Mouse (Mus musculus) CH12.LX (cell line): ENCODE results near the gene Cacnb4. TPM values are rescaled to one million over a fixed set of nuclear protein-coding genes. Genes with fewer than 3 reads are reported as not detected.

ENCODE experiments used
- DNase-seq: peaks from one replicate; pipeline ENCODE4 v3.0.0-alpha.2; 2013; ENCODE audit errors: extremely low read depth
- H3K27ac ChIP-seq: 2 replicates; pipeline ENCODE4 v1.5.1; 2012; ENCODE audit warnings: low read depth, mild to moderate bottlenecking, control low read depth, moderate library complexity; ENCODE audit not compliant: insufficient read depth
- H3K27me3 ChIP-seq: replicated peaks from 2 replicates; pipeline ENCODE3; 2012; ENCODE audit warnings: inconsistent platforms
- H3K36me3 ChIP-seq, 2 experiments: replicated peaks in 1 of 2; 2 replicates each; pipeline versions ENCODE3 to v1.6.1; 2012; ENCODE audit warnings: inconsistent platforms in 1 of 2, low read length in 1 of 2, mild to moderate bottlenecking in 1 of 2, mixed read lengths in 1 of 2, moderate library complexity in 1 of 2; ENCODE audit not compliant: control insufficient read depth in 1 of 2, insufficient read depth in 1 of 2
- H3K4me1 ChIP-seq, 2 experiments: 2 replicates each; pipeline ENCODE4 v1.6.1; 2012; ENCODE audit warnings: inconsistent platforms in 1 of 2, moderate library complexity in 1 of 2; ENCODE audit not compliant: insufficient read depth in 2 of 2, control insufficient read depth in 1 of 2
- H3K4me2 ChIP-seq: 2 replicates; pipeline ENCODE4 v1.6.1; 2012; ENCODE audit warnings: low read depth, mild to moderate bottlenecking, control low read depth; ENCODE audit not compliant: poor library complexity, insufficient read depth, severe bottlenecking
- H3K4me3 ChIP-seq, 3 experiments: fragments of 150-350 bp in 1 of 3; sonication (generic) in 1 of 3; replicated peaks in 1 of 3; 2 replicates each; pipeline versions ENCODE3 to v1.5.1; 2011 to 2012; ENCODE audit warnings: low read depth in 2 of 3, low read length in 2 of 3, mild to moderate bottlenecking in 2 of 3, moderate library complexity in 2 of 3, control low read depth in 1 of 3, improper control_type of control experiment in 1 of 3, inconsistent platforms in 1 of 3, mixed read lengths in 1 of 3; ENCODE audit not compliant: poor library complexity in 1 of 3
- H3K79me2 ChIP-seq: replicated peaks from 2 replicates; pipeline ENCODE4 v1.6.1; 2012; ENCODE audit warnings: mild to moderate bottlenecking, moderate library complexity; ENCODE audit not compliant: control insufficient read depth, poor library complexity, insufficient read depth, severe bottlenecking; ENCODE audit errors: extremely low read depth
- H3K9ac ChIP-seq: 2 replicates; pipeline ENCODE4 v1.6.1; 2012; ENCODE audit warnings: low read depth, mild to moderate bottlenecking, control low read depth, moderate library complexity; ENCODE audit not compliant: insufficient read depth
- H3K9me3 ChIP-seq: replicated peaks from 2 replicates; pipeline ENCODE3; 2012; ENCODE audit warnings: low read length, inconsistent platforms, mixed read lengths
- BHLHE40 ChIP-seq: IDR thresholded peaks from 2 replicates; pipeline ENCODE4 v1.6.1; 2011; ENCODE audit warnings: mild to moderate bottlenecking, low read depth, low read length, improper control_type of control experiment
- CHD1 ChIP-seq: IDR thresholded peaks from 2 replicates; pipeline ENCODE4 v1.6.1; 2012; ENCODE audit warnings: low read depth, low read length, improper control_type of control experiment, inconsistent platforms
- CHD2 ChIP-seq: IDR thresholded peaks from 2 replicates; pipeline ENCODE4 v1.6.1; 2011; ENCODE audit warnings: low read length, improper control_type of control experiment
- CTCF ChIP-seq, 2 experiments: IDR thresholded peaks in 1 of 2; conservative IDR thresholded peaks in 1 of 2; 2 replicates each; pipeline ENCODE4 v1.5.1; 2011 to 2012; ENCODE audit warnings: low read depth in 2 of 2, low read length in 2 of 2, improper control_type of control experiment in 1 of 2, inconsistent platforms in 1 of 2, mild to moderate bottlenecking in 1 of 2, moderate library complexity in 1 of 2
- E2F4 ChIP-seq: IDR thresholded peaks from 2 replicates; pipeline ENCODE4 v1.6.1; 2011; ENCODE audit warnings: low read depth, low read length, improper control_type of control experiment; ENCODE audit not compliant: insufficient replicate concordance
- ELF1 ChIP-seq: IDR thresholded peaks from 2 replicates; pipeline ENCODE4 v1.6.1; 2014; ENCODE audit warnings: low read depth, mild to moderate bottlenecking, inconsistent platforms, low read length, improper control_type of control experiment
- EP300 ChIP-seq: IDR thresholded peaks from 2 replicates; pipeline ENCODE4 v1.6.1; 2011; ENCODE audit warnings: low read length, improper control_type of control experiment
- GABPA ChIP-seq: IDR thresholded peaks from 2 replicates; pipeline ENCODE4 v1.6.1; 2012; ENCODE audit warnings: low read depth, low read length, improper control_type of control experiment, inconsistent platforms; ENCODE audit not compliant: insufficient replicate concordance
- IRF4 ChIP-seq: IDR thresholded peaks from 2 replicates; pipeline ENCODE4 v1.6.1; 2014; ENCODE audit warnings: low read depth, mild to moderate bottlenecking, inconsistent platforms, low read length, improper control_type of control experiment
- JUND ChIP-seq: conservative IDR thresholded peaks from 2 replicates; pipeline ENCODE4 v1.6.1; 2011; ENCODE audit warnings: low read depth, low read length, improper control_type of control experiment
- KAT2A ChIP-seq: IDR thresholded peaks from 2 replicates; pipeline ENCODE4 v1.6.1; 2012; ENCODE audit warnings: low read length, improper control_type of control experiment, inconsistent platforms; ENCODE audit not compliant: insufficient replicate concordance
- MAZ ChIP-seq: IDR thresholded peaks from 2 replicates; pipeline ENCODE4 v1.6.1; 2012; ENCODE audit warnings: low read depth, mild to moderate bottlenecking, inconsistent platforms, low read length, improper control_type of control experiment, moderate library complexity
- MEF2A ChIP-seq: IDR thresholded peaks from 2 replicates; pipeline ENCODE4 v1.6.1; 2014; ENCODE audit warnings: low read depth, mild to moderate bottlenecking, inconsistent platforms, low read length, improper control_type of control experiment, borderline replicate concordance
- MYC ChIP-seq: IDR thresholded peaks from 2 replicates; pipeline ENCODE4 v1.6.1; 2011; ENCODE audit warnings: low read depth, mild to moderate bottlenecking, improper control_type of control experiment, low read length
- NRF1 ChIP-seq: IDR thresholded peaks from 2 replicates; pipeline ENCODE4 v1.6.1; 2014; ENCODE audit warnings: low read depth, mild to moderate bottlenecking, inconsistent platforms, low read length, improper control_type of control experiment, moderate library complexity
- PAX5 ChIP-seq: IDR thresholded peaks from 2 replicates; pipeline ENCODE4 v1.6.1; 2012; ENCODE audit warnings: low read length, inconsistent platforms, mixed read lengths
- POLR2A ChIP-seq: IDR thresholded peaks from 2 replicates; pipeline ENCODE4 v1.6.1; 2011; ENCODE audit warnings: low read depth, mild to moderate bottlenecking, improper control_type of control experiment, low read length
- POLR2AphosphoS2 ChIP-seq: IDR thresholded peaks from 2 replicates; pipeline ENCODE4 v1.6.1; 2011; ENCODE audit warnings: low read depth, low read length, improper control_type of control experiment
- RAD21 ChIP-seq: IDR thresholded peaks from 2 replicates; pipeline ENCODE4 v1.6.1; 2011; ENCODE audit warnings: low read depth, mild to moderate bottlenecking, low read length, improper control_type of control experiment, moderate library complexity
- RCOR1 ChIP-seq: conservative IDR thresholded peaks from 2 replicates; pipeline ENCODE4 v1.6.1; 2012; ENCODE audit warnings: low read depth, mild to moderate bottlenecking, inconsistent platforms, low read length, improper control_type of control experiment
- SIN3A ChIP-seq: IDR thresholded peaks from 2 replicates; pipeline ENCODE4 v1.6.1; 2012; ENCODE audit warnings: low read length, improper control_type of control experiment, inconsistent platforms
- SMC3 ChIP-seq: IDR thresholded peaks from 2 replicates; pipeline ENCODE4 v1.6.1; 2011; ENCODE audit warnings: low read depth, low read length, improper control_type of control experiment
- TBP ChIP-seq: conservative IDR thresholded peaks from 2 replicates; pipeline ENCODE4 v1.6.1; 2011; ENCODE audit warnings: low read depth, low read length, improper control_type of control experiment
- TCF12 ChIP-seq: IDR thresholded peaks from 2 replicates; pipeline ENCODE4 v1.6.1; 2014; ENCODE audit warnings: low read depth, mild to moderate bottlenecking, inconsistent platforms, low read length, improper control_type of control experiment
- UBTF ChIP-seq: IDR thresholded peaks from 2 replicates; pipeline ENCODE4 v1.6.1; 2012; ENCODE audit warnings: low read depth, mild to moderate bottlenecking, inconsistent platforms, low read length, improper control_type of control experiment, moderate library complexity
- USF1 ChIP-seq: IDR thresholded peaks from 2 replicates; pipeline ENCODE4 v1.6.1; 2014; ENCODE audit warnings: low read depth, mild to moderate bottlenecking, inconsistent platforms, low read length, improper control_type of control experiment
- USF2 ChIP-seq: conservative IDR thresholded peaks from 2 replicates; pipeline ENCODE4 v1.6.1; 2011; ENCODE audit warnings: low read depth, low read length, improper control_type of control experiment
- ZC3H11A ChIP-seq: IDR thresholded peaks from 2 replicates; pipeline ENCODE4 v1.6.1; 2012; ENCODE audit warnings: low read depth, mild to moderate bottlenecking, inconsistent platforms, low read length, improper control_type of control experiment
- ZKSCAN1 ChIP-seq: IDR thresholded peaks from 2 replicates; pipeline ENCODE4 v1.6.1; 2012; ENCODE audit warnings: low read depth, inconsistent platforms, low read length, improper control_type of control experiment, borderline replicate concordance
- ZNF384 ChIP-seq: IDR thresholded peaks from 2 replicates; pipeline ENCODE4 v1.6.1; 2012; ENCODE audit warnings: low read depth, low read length, improper control_type of control experiment, inconsistent platforms
- dilution Hi-C: fragments of 300-500 bp; cut with MboI; formaldehyde crosslinking; loops from 2 replicates; pipeline ENCODE4 v1.14.3; 2020; ENCODE audit warnings: low sequenced_read_pairs; ENCODE audit not compliant: extremely low pct_unique_long_range_greater_than_20kb, extremely low pct_ligation_motif_present
- in situ Hi-C: fragments of 300-500 bp; cut with MboI; formaldehyde crosslinking; loops from 3 replicates; pipeline ENCODE4 v1.14.3; 2019; ENCODE audit warnings: low sequenced_read_pairs, low pct_ligation_motif_present, low pct_unique_long_range_greater_than_20kb, mixed read lengths
- polyA plus RNA-seq: library from polyadenylated mRNA; unstranded; fragments of >175 nt; gene quantifications from 2 replicates; pipeline ENCODE4 v1.2.1, GENCODE M21; 2012; ENCODE audit warnings: low read depth; ENCODE audit not compliant: insufficient read length
- total RNA-seq, 2 experiments: library from RNA; depleted of rRNA; stranded (reverse); fragments of 300-350 nt in 1 of 2; fragments of >200 nt in 1 of 2; gene quantifications; 2 replicates each; pipeline ENCODE4 v1.2.3; 2012 to 2014

The Cacnb4 gene
- total and polyA plus RNA-seq, 3 experiments, result 0.77 to 3.4 (median 1.5) TPM

GRCm38 (mm10) chr2:52635358-52635757 is 41.3 kb downstream of the Cacnb4 start:
- TF ChIP-seq USF1 (no peak), GABPA (no peak), MEF2A (no peak), CHD2 (no peak), UBTF (no peak), CTCF (conservative IDR thresholded peaks at IDR 0.05 in 1 of 2, IDR thresholded peaks at IDR 0.05 in 1 of 2; ENCODE audit: low read depth in 2 of 2, low read length in 2 of 2) (no peak), KAT2A (no peak), MAZ (no peak), E2F4 (no peak), ZKSCAN1 (no peak), SMC3 (no peak), SIN3A (no peak), USF2 (no peak)
- H3K27ac ChIP-seq, result no peak overlapping the region
- in situ Hi-C loops, result loop anchor here (25.0 kb wide), 1 partner anchor 452 kb away; no protein-coding TSS in a partner anchor

GRCm38 (mm10) chr2:52632880-52633279 is 43.8 kb downstream of the Cacnb4 start:
- Histone ChIP-seq H3K27ac (no peak overlapping the region), H3K4me3 (no peak overlapping the region), H3K9me3 (no peaks in the 10 kb centered on the region), H3K27me3 (no peaks in the 10 kb centered on the region), H3K36me3 (no peaks in the 10 kb centered on the region), H3K4me2 (peak overlapping the region; percentile 73; the same call in 1 of the 2 replicates), H3K4me1 (peaks cover 0 to 18% of the 10 kb centered on the region in 2 experiments; a peak in 3 of 4 replicates), H3K9ac (no peak overlapping the region), H3K79me2 (no peaks in the 10 kb centered on the region; the same call in 1 of the 2 replicates)
- TF ChIP-seq RCOR1 (no peak), ZC3H11A (peak; percentile 56; the same call in 1 of the 2 replicates), USF2 (no peak), PAX5 (no peak), NRF1 (no peak), TCF12 (no peak), USF1 (no peak), UBTF (no peak), TBP (no peak), POLR2A (no peak), POLR2AphosphoS2 (no peak), ZNF384 (peak; percentile 69; the same call in 1 of the 2 replicates), MAZ (no peak), MYC (no peak), CHD2 (no peak), EP300 (no peak), RAD21 (peak; percentile 83), CHD1 (no peak), BHLHE40 (no peak), JUND (no peak), ELF1 (no peak), E2F4 (no peak), CTCF (conservative IDR thresholded peaks at IDR 0.05 in 1 of 2, IDR thresholded peaks at IDR 0.05 in 1 of 2; ENCODE audit: low read depth in 2 of 2, low read length in 2 of 2) (peak; percentile 30 to 88; a peak in 3 of 4 replicates), IRF4 (0 out of 2 replicates have a peak, but pooled peaks have one; percentile 15), SMC3 (peak; percentile 91), KAT2A (no peak)
- in situ Hi-C loops (loop anchor here (5.0 to 25.0 kb wide), 2 partner anchors 109 to 454 kb away; partner anchors contain the start of gene Stam2), dilution Hi-C loops (no loop called here)
- peak; percentile 72 for DNase-seq

More at GRCm38 (mm10) chr2:52635358-52635757, 41.3 kb downstream of the Cacnb4 start:
- Histone ChIP-seq H3K4me1 (peaks cover 3 to 24% of the 10 kb centered on the region in 2 experiments; a peak in 3 of 4 replicates), H3K9me3 (no peaks in the 10 kb centered on the region), H3K4me3 (no peak overlapping the region), H3K4me2 (no peak overlapping the region), H3K79me2 (no peaks in the 10 kb centered on the region; the same call in 1 of the 2 replicates), H3K9ac (no peak overlapping the region), H3K36me3 (no peaks in the 10 kb centered on the region), H3K27me3 (no peaks in the 10 kb centered on the region)
- dilution Hi-C loops, result no loop called here
- no peak for DNase-seq
